21 mouse cellular contexts compared by ENCODE assay signal in the genomic region with DNA sequence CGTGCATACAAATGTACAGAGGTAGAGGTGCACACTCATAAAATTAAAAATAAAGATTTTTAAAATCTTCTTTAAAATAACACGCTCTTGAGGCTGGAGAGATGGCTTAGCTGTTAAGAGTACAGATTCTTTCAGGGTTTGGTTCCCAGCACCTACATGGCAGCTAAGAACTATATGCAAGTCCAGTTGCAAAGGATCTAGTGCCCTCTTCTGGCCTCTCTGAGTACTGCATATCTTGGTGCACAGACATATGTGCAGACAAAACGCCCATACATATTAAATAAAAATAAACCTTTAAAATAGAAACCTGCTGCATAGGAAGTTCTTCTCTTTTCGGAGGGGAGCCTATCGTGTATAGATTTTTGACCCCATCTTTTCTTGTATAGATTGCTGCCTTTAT. TPM values are rescaled to one million over a fixed set of nuclear protein-coding genes. Genes with fewer than 3 reads are reported as not detected.
DNase-seq lines count a peak whose midpoint lies in the region; ATAC-seq and TF ChIP-seq lines count a peak whose summit lies in the region.
"Had no signal": no experiment of that assay in that cellular context is flagged by ENCODE, and none has a peak within 500 bp of the region (broad histone marks: within the 10 kb centered on the region; RNA-seq: fewer than 3 reads in every experiment).

No protein-coding gene starts in this region.

- no peak overlapping the region for H3K9ac ChIP-seq in intestine, postnatal 0 days (ENCODE audit: low read depth, low read length)
- H3K9ac ChIP-seq: embryonic facial prominence, embryonic 15.5 days; forebrain, embryonic 12.5 days; hindbrain, embryonic 12.5 days; midbrain, embryonic 12.5 days; stomach, embryonic 15.5 days had no signal

- no peak overlapping the region for H3K4me2 ChIP-seq in intestine, postnatal 0 days (replicated peaks; ENCODE audit: low read depth)
- H3K4me2 ChIP-seq: embryonic facial prominence, embryonic 15.5 days; forebrain, embryonic 12.5 days; hindbrain, embryonic 12.5 days; midbrain, embryonic 12.5 days; stomach, embryonic 15.5 days had no signal

- peak; percentile 53 for TF ChIP-seq CTCF in layer of hippocampus, adult 2 months (conservative IDR thresholded peaks at IDR 0.05)
- no peak; the same call in 1 of the 2 replicates for TF ChIP-seq CTCF in intestine, postnatal 0 days (IDR thresholded peaks at IDR 0.05; ENCODE audit: low read depth)

- 93% methylated on average over 5 of the region's 5 CpGs for WGBS in midbrain, embryonic 10.5 days
- 92% methylated on average over 5 of the region's 5 CpGs for WGBS in intestine, postnatal 0 days

- ATAC-seq in intestine, postnatal 0 days, result no peak
- ATAC-seq: activated CD4-positive, CD25-positive, alpha-beta regulatory T cell, adult 4 months had no signal

- DNase-seq in layer of hippocampus, adult 2 months (ENCODE audit: low spot score in 2 of 2), result no peak
- DNase-seq in layer of hippocampus, adult 11-12 months (ENCODE audit: low spot score), result no peak
- DNase-seq in A20 (ENCODE audit: low read depth, low spot score) (peak; percentile 28), MEL-GATA-1-ER (ENCODE audit: extremely low read depth, low read depth) (peak; percentile 2)
- DNase-seq in induced T-regulatory cell, adult 2 months (ENCODE audit: low read depth), result peak; percentile 37
- DNase-seq in midbrain, embryonic 10.5 days (ENCODE audit: low spot score), result no peak
- DNase-seq: cerebellum, adult 18-20 months; kidney, adult 11 months; retina, postnatal 1 day had no signal

- peaks cover 6% of the 10 kb centered on the region for H3K9me3 ChIP-seq in midbrain, embryonic 10.5 days (replicated peaks)
- no peaks in the 10 kb centered on the region for H3K9me3 ChIP-seq in intestine, postnatal 0 days (ENCODE audit: control insufficient read depth)
- H3K9me3 ChIP-seq: embryonic facial prominence, embryonic 15.5 days; limb, embryonic 10.5 days; midbrain, embryonic 12.5 days; stomach, embryonic 15.5 days had no signal

- no peak overlapping the region for H3K4me3 ChIP-seq in layer of hippocampus, adult 2 months
- H3K4me3 ChIP-seq in midbrain, embryonic 10.5 days, result no peak overlapping the region
- H3K4me3 ChIP-seq in intestine, postnatal 0 days (ENCODE audit: low read depth, low read length), result no peak overlapping the region
- H3K4me3 ChIP-seq: embryonic facial prominence, embryonic 15.5 days; forebrain, embryonic 12.5 days; hindbrain, embryonic 12.5 days; limb, embryonic 10.5 days; midbrain, embryonic 12.5 days; stomach, embryonic 15.5 days had no signal

- no peaks in the 10 kb centered on the region for H3K36me3 ChIP-seq in midbrain, embryonic 10.5 days
- H3K36me3 ChIP-seq in intestine, postnatal 0 days (ENCODE audit: control insufficient read depth, insufficient read depth), result no peaks in the 10 kb centered on the region
- H3K36me3 ChIP-seq: embryonic facial prominence, embryonic 15.5 days; forebrain, embryonic 12.5 days; hindbrain, embryonic 12.5 days; limb, embryonic 10.5 days; midbrain, embryonic 12.5 days; stomach, embryonic 15.5 days had no signal

- H3K4me1 ChIP-seq in midbrain, embryonic 10.5 days, result no peaks in the 10 kb centered on the region
- no peaks in the 10 kb centered on the region for H3K4me1 ChIP-seq in intestine, postnatal 0 days (replicated peaks; ENCODE audit: control insufficient read depth, insufficient read depth, low read length)
- H3K4me1 ChIP-seq: embryonic facial prominence, embryonic 15.5 days; forebrain, embryonic 12.5 days; hindbrain, embryonic 12.5 days; limb, embryonic 10.5 days; midbrain, embryonic 12.5 days; stomach, embryonic 15.5 days had no signal

- no peak overlapping the region for H3K27ac ChIP-seq in layer of hippocampus, adult 2 months
- no peak overlapping the region for H3K27ac ChIP-seq in midbrain, embryonic 10.5 days (replicated peaks)
- no peak overlapping the region for H3K27ac ChIP-seq in intestine, postnatal 0 days (ENCODE audit: low read depth, low read length)
- H3K27ac ChIP-seq: embryonic facial prominence, embryonic 15.5 days; forebrain, embryonic 12.5 days; hindbrain, embryonic 12.5 days; limb, embryonic 10.5 days; midbrain, embryonic 12.5 days; stomach, embryonic 15.5 days had no signal

- H3K27me3 ChIP-seq in midbrain, embryonic 10.5 days (ENCODE audit: low read depth, poor library complexity, severe bottlenecking), result no peaks in the 10 kb centered on the region
- H3K27me3 ChIP-seq in intestine, postnatal 0 days (replicated peaks; ENCODE audit: control insufficient read depth, insufficient read depth, low read length), result no peaks in the 10 kb centered on the region
- H3K27me3 ChIP-seq: embryonic facial prominence, embryonic 15.5 days; forebrain, embryonic 12.5 days; hindbrain, embryonic 12.5 days; midbrain, embryonic 12.5 days; stomach, embryonic 15.5 days had no signal

RNA-seq across cellular contexts. Expression of a gene that starts 11.1 kb away (rescaled TPM):
- 1 to 10 TPM; 8.1 to 8.4 TPM for total RNA-seq in layer of hippocampus, adult 2 months (2021)
- 0.12 TPM in 1 of 2 replicates, not detected in the other for polyA plus RNA-seq in midbrain, embryonic 10.5 days (2016; fragmentation: Nextera tagmentation; extraction: Ambion mirVana)
- 0.35 and 0.56 TPM in 2 replicates for polyA plus RNA-seq in intestine, postnatal 0 days (2015; fragmentation: Nextera tagmentation; extraction: Ambion mirVana)
- total RNA-seq: granulocyte monocyte progenitor cell, adult 5-6 weeks; neutrophil, adult 5-6 weeks had no signal
- polyA plus RNA-seq: forebrain, embryonic 12.5 days; heart, embryonic 16.5 days; hindbrain, embryonic 12.5 days; limb, embryonic 10.5 days; urinary bladder, adult 2 months had no signal

Comparison
In these comparisons a context has a peak if more than half of its experiments do, and no peak if none do; other contexts are left out.
1. DNase-seq: peak in A20 (single experiment), MEL-GATA-1-ER (single experiment) and induced T-regulatory cell, adult 2 months (single experiment); none in layer of hippocampus, adult 2 months (0 of 2), layer of hippocampus, adult 11-12 months (single experiment) and midbrain, embryonic 10.5 days (single experiment).